Mouse (Mus musculus) urinary bladder, postnatal 36 days (tissue): ENCODE measurements at regions not wholly inside any gene's neighbourhood (a gene's known extent, or its start where the extent isn't known, plus 50 kb on each side); places are given as distances from the start of the nearest gene placed in this dataset.
A peak's percentile ranks its signal among the peaks of the same experiment; 100 is the strongest.
"Not testable (repeated sequence)": the region's sequence is repeated elsewhere in the genome, so short reads cannot be mapped to it uniquely, and the experiment has no call there.

Experiments
- DNase-seq, 2 experiments: peaks; one replicate each; pipeline ENCODE4 v3.0.0; 2022; ENCODE audit warnings: low spot score in 2 of 2, mixed read lengths in 1 of 2

GRCm38 (mm10) chr2:8877855-8878254 lies 1003.2 kb upstream of the 4930412O13Rik start:
- DNase-seq, result no peak

GRCm38 (mm10) chr2:8912417-8912816 lies 968.6 kb upstream of the 4930412O13Rik start:
- peak in 1 of 2 experiments; percentile 2 for DNase-seq

GRCm38 (mm10) chr2:8924856-8925255 lies 956.2 kb upstream of the 4930412O13Rik start:
- DNase-seq, result no peak

- no peak for DNase-seq
These were observed 939.5 kb upstream of the 4930412O13Rik start for GRCm38 (mm10) chr2:8941574-8941973.

GRCm38 (mm10) chr2:8958938-8959337 lies 922.1 kb upstream of the 4930412O13Rik start:
- DNase-seq, result no peak

GRCm38 (mm10) chr2:8964952-8965668 lies 915.9 kb upstream of the 4930412O13Rik start:
- DNase-seq, result no peak

GRCm38 (mm10) chr2:8975635-8976034 lies 905.4 kb upstream of the 4930412O13Rik start:
- no peak for DNase-seq

- DNase-seq, result no peak
These were observed 868.7 kb upstream of the 4930412O13Rik start for GRCm38 (mm10) chr2:9012326-9012725.

GRCm38 (mm10) chr2:9033079-9033478 lies 848.0 kb upstream of the 4930412O13Rik start:
- no peak for DNase-seq

GRCm38 (mm10) chr2:9042355-9042754 lies 838.7 kb upstream of the 4930412O13Rik start:
- DNase-seq, result not testable (repeated sequence)

- DNase-seq, result no peak
These were observed 833.1 kb upstream of the 4930412O13Rik start for GRCm38 (mm10) chr2:9047980-9048379.

GRCm38 (mm10) chr2:9073851-9074250 lies 807.2 kb upstream of the 4930412O13Rik start:
- no peak for DNase-seq

- no peak for DNase-seq
These were observed 802.9 kb upstream of the 4930412O13Rik start for GRCm38 (mm10) chr2:9078158-9078557.

GRCm38 (mm10) chr2:9081746-9082145 lies 799.3 kb upstream of the 4930412O13Rik start:
- DNase-seq, result no peak

- no peak for DNase-seq
These were observed 785.7 kb upstream of the 4930412O13Rik start for GRCm38 (mm10) chr2:9095317-9095716.

GRCm38 (mm10) chr2:9116697-9117096 lies 764.4 kb upstream of the 4930412O13Rik start:
- DNase-seq, result no peak

GRCm38 (mm10) chr2:9117523-9117922 lies 763.5 kb upstream of the 4930412O13Rik start:
- no peak for DNase-seq

GRCm38 (mm10) chr2:9136963-9137362 lies 744.1 kb upstream of the 4930412O13Rik start:
- DNase-seq, result no peak

GRCm38 (mm10) chr2:9141411-9141810 lies 739.6 kb upstream of the 4930412O13Rik start:
- no peak for DNase-seq

- DNase-seq, result no peak
These were observed 725.4 kb upstream of the 4930412O13Rik start for GRCm38 (mm10) chr2:9155604-9156003.

- DNase-seq, result no peak
These were observed 720.9 kb upstream of the 4930412O13Rik start for GRCm38 (mm10) chr2:9160181-9160580.

GRCm38 (mm10) chr2:9163819-9164560 lies 717.1 kb upstream of the 4930412O13Rik start:
- DNase-seq, result no peak

GRCm38 (mm10) chr2:9182127-9182526 lies 698.9 kb upstream of the 4930412O13Rik start:
- DNase-seq, result no peak
